Mouse (Mus musculus): ENCODE results near the gene 1700019N19Rik.

Gene 1700019N19Rik

DNA sequence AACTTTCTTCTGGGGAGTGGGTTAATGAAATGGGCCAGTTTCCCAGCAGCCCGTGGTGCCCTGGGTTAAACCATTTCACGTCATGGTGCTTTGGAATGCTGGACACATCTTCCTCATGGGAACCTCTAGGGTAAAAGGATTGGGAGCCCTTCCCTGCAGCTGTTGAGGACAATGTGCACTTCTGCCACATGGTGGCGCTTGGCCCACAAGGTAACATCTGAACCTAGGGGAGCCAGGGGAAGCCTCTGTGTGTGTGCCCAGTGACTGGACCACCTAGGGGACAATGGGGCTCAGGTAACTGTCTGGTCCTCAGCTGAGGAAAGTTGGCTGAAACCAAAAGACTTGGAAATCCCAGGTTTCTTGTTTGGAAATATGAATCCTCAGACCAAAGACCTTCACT lies 12.1 kb upstream of the 1700019N19Rik start:
- peak; percentile 67 for DNase-seq (ENCODE audit: low read depth, low spot score)

- DNase-seq (ENCODE audit: low read depth, low spot score) = no peak
Measured at GRCm38 (mm10) chr19:58805191-58805779, 11.0 kb upstream of the 1700019N19Rik start.

- DNase-seq (ENCODE audit: low read depth, low spot score) = no peak
Measured at GRCm38 (mm10) chr19:58795114-58795669, 931 bp upstream of the 1700019N19Rik start.

DNA sequence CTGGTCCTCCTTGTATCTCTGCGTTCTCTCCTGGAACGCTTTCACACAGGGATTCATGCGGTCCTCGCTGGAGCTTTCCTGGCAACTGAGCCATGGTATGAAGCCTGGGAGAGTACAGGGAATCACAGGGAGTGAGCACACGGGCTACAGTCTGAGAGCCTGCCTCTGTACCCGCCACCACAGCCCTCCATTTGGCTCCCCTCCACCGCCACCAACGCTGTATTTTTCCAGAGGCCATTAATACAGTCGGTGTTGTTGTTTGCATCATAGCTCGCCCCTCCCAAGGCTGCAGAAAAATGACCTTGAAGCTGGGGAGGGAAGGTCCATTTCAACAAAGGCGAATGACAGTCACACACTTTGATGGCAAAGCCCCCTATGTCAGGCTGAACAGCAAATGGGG lies 5.1 kb downstream of the 1700019N19Rik start:
- no peak for DNase-seq (ENCODE audit: low read depth, low spot score)

DNA sequence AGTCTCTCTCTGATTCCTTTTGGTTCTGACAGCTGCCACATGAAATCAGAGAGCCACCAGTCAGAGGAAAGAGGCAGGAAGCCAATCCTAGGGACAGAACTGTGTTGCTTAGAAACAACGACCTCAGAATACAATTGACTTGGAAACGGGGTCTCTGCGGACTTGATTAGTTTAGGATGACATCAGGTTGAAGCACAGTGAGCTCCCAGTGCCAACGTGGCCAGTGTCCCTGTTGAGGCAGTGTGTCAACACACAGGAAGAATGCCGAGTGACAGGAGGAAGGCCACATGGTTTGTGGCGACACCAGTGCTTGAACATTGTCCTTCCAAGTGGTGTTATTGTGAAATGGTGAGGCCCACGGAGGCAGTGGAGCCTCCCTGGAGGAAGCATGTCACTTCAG lies 10.3 kb downstream of the 1700019N19Rik start:
- peak; percentile 16 for DNase-seq (ENCODE audit: low read depth, low spot score)

DNA sequence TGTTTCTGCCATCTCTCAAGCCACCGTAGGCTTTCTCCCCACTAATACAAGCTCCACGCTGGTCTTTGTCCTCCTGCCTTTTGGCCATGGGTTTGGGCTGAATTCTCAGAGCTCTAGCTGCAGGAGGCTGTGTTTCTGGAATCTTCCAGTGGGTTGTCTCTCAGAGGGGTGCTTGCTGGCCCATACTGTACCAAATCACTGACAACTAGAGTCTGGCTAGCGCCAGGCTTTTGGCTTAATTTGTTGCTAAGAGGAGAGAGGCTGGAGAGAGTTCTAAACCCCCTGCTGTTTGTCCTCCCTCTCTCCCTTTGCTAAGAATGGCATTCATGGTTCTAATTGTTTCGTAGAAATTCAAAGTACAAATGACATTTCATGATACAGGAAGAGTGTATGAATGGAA lies 12.7 kb downstream of the 1700019N19Rik start:
- no peak for DNase-seq (ENCODE audit: low read depth, low spot score)

DNA sequence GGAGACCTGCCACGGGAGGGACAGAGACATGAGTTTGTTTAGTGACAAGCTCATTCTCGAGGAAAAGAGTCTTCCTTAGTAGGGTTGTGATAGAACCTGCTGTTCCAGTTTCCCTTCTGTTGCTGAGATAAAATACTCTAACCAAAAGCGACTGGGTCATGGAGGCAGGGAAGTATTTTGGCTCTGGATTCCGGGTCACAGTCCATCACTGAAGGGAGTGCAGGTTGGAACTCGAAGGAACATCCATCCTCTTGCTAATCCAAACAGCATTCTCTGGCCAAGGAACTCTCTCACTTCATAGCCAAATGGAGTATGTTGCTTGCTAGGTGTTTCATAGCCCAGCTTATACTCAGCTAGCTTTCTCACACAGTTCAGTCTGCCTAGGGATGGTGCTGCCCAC lies 17.8 kb downstream of the 1700019N19Rik start:
- DNase-seq (ENCODE audit: low read depth, low spot score) = no peak

DNA sequence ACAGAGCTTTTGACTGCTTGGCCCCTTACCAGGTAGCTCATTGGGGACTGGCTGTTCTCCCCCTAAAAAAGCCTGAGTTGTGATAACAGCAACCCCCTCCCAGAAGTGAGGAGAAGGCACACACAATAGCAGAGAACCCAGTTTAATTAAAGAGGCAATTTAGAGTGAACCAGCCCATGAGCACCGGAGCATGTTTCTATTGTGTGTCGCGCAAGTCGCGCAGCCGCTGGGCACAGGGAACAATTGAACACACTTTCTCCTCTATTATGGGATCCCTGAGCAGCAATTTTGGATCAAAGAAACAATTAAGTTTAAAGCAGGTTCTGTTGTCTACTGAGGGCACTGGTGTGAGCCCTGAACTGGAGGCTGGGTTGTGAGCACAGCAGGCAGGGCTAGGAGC lies 26.9 kb downstream of the 1700019N19Rik start:
- DNase-seq (ENCODE audit: low read depth, low spot score) = no peak

DNA sequence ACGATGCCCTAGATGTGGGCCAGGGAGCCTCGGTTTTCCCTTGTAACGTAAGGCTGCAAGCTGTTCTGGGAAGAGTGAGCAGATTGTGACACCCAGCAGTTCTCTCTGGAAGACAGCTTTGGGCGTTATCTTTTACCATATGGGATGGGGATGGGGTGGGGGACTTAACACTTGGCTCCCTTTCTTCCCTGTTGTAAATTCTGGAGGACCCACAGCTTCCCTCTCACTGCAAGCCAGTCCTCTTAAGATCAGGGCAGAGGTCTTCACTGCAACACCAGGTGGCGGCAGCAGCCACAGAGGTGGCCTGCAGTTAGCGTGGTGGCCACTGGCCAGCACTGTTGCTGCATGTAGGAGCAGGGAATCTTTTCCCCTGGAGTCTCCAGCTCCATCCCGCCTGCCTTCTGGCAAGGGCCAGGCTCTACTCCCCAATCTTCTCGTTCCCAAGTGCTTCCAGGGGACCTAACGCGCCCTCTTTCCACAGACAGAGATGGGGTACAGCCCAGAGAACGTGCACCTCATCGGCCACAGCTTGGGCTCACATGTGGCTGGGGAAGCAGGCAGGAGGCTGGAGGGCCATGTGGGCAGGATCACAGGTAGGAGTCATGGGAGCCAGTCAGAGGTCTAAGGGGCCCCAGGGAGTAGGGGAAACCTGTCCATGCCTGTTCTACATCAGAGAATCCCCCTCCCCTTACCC lies 31.3 kb downstream of the 1700019N19Rik start:
- DNase-seq (ENCODE audit: low read depth, low spot score) = peak; percentile 54

DNA sequence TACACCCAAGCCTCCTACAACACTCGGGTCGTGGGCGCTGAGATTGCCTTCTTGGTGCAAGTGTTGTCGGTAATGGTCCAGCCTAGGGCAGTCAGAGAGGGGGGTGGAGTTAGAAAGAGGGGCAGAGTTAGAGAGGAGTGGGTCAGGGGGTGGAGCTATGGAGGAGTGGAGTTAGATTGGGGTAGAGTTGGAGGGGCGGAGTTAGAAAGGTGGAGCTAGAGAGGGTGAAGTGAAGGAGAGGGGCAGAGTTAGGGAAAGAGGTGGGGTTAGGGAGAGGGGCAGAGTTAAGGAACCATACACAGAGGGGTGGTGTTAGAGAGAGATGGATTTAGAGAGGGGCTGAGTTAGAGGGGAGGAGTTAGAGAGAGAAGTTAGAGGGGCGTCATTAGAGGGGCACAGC lies 31.9 kb downstream of the 1700019N19Rik start:
- no peak for DNase-seq (ENCODE audit: low read depth, low spot score)

- no peak for DNase-seq (ENCODE audit: low read depth, low spot score)
Measured at GRCm38 (mm10) chr19:58759423-58759822, 34.8 kb downstream of the 1700019N19Rik start, which contains the start of gene Pnliprp2. TSS of gene Pnliprp2 (plus strand) at chr19:58759719.

DNA sequence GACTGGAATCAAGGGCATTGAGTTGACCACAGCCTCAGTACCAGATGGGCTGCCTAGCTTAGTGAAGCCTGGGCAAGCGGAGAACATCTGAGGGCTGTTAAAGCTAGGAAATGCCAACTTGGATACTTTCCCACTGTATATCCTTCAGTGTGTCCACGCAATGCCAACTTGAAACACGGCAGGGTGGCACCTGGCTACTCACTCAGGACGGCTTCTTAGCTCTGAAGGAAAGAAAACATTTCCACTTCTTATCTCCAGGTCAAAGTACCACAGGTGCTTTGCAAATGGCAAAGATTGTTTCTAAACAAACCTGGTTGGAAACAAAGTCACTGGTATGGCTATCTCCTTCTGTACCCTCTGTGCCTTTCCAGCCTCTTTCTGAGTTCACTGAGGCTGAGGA lies 35.4 kb downstream of the 1700019N19Rik start:
- no peak for DNase-seq (ENCODE audit: low read depth, low spot score)

GRCm38 (mm10) chr19:58751504-58751903 lies 42.8 kb downstream of the 1700019N19Rik start:
- DNase-seq (ENCODE audit: low read depth, low spot score) = no peak

DNA sequence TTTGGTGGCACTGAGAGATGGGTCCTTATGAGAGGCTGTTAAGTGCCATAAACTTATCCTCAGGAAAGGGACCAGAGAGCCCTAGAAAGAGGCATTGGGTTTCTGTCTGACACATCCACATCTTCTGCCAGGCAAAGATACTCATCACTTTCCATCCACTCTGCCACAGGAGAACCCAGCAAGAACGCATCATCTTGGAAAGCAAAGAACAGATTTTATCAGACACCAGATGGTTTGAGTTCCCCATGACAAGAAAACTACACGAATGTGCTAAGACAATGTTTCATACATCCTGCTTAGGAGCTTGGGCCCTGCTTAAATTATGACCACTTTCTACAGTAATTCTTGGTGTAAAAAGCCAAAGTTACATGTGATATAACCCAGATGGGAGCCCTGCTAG lies 43.4 kb downstream of the 1700019N19Rik start:
- no peak for DNase-seq (ENCODE audit: low read depth, low spot score)

DNA sequence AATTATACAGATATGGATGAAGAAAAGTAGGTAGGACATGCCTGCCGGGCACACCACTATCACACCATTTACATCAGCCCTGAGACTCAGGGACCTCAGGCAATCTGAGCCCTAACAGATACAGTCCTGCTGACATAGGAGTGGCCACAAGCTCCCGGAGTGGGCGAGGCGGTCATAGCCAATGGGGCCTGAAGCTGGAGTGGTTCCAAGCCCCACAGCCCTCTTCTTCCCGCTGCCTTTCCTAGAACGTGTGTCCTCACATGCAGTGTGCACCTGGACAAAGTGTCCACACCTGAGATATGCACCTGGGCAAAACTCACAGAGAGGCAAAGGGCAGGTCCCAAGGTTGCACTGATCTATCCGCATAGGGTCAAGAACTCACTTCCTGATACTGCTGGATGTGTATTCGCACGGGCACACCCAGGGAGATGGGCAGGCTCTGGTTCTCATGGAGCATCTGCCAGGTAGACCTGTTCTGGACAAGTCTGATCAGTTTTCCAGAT lies 46.7 kb downstream of the 1700019N19Rik start:
- DNase-seq (ENCODE audit: low read depth, low spot score) = no peak

DNA sequence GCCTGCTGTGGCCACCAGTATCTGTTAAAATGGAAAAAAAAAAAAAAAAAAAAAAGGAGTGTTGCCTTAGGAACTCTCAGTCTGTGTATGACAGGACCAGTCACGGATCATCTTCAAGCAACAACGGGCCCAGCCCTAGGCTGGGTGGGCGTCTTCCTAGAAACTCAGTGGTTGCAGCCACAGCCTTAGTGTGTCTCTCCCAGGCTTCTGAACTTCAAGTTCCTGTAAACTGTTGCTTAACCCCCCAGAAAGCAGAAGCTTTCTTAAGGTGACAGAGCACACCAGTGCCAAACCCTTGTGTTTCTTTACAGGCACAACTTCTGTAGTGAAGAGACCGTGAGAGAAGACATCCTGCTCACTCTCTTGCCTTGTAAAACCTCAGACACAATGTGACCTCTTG lies 50.5 kb downstream of the 1700019N19Rik start:
- DNase-seq (ENCODE audit: low read depth, low spot score) = no peak

DNA sequence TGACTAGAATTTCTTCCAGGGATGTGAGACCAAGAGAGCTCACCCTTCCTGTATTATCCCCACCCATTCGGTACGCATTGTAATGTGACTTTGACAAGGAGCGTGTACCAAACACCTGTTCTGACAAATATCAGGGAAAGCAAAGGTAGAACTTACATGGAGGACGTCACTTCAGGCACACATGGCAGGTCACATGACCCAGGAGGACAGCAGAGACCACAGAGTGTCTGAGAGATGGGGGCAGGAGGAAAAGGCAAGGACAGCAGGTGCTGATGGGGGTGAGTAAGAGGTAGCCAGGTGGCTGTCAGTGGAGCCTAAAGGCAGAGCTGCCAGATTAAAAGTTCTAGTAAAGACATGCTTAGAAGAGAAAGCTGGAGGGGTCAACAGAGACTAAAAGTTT lies 51.5 kb downstream of the 1700019N19Rik start:
- no peak for DNase-seq (ENCODE audit: low read depth, low spot score)

GRCm38 (mm10) chr19:58741036-58741435 lies 53.2 kb downstream of the 1700019N19Rik start:
- DNase-seq (ENCODE audit: low read depth, low spot score) = no peak

DNA sequence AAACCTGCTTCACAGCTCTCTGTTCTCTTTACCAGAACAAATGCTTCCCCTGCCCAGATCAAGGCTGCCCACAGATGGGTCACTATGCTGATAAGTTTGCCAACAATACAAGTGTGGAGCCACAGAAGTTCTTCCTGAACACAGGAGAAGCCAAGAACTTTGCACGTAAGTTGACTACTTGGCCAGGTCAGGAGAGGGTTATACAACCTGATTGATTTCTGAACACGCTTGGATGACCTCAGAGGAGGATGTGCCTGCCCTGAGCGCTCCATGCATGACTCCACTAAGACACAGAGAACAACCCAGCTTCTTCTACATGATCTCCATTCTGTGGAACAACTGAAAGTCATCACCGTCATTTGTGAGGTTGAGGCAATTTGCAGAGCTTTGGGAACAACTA lies 56.1 kb downstream of the 1700019N19Rik start:
- DNase-seq (ENCODE audit: low read depth, low spot score) = no peak

Data from retina, postnatal 7 days (tissue).